Mouse (Mus musculus) limb, embryonic 12.5 days (tissue): ENCODE results near the gene Olfr1015. TPM values are rescaled to one million over a fixed set of nuclear protein-coding genes. Genes with fewer than 3 reads are reported as not detected.

Experiments used
- ATAC-seq: fragments of 200-750 bp; cut with Nextera tagmentation; 2 replicates; pipeline ENCODE4 v1.8.0; 2017; ENCODE audit warnings: low read depth, moderate TSS enrichment; ENCODE audit not compliant: insufficient number of reproducible peaks, insufficient read depth, low FRiP score, low TSS enrichment
- H3K27ac ChIP-seq: fragments of 300-500 bp; sonication (generic); 2 replicates; pipeline ENCODE4 v1.5.1; 2016; ENCODE audit warnings: mild to moderate bottlenecking, moderate library complexity
- H3K27me3 ChIP-seq: fragments of 300-500 bp; sonication (generic); 2 replicates; pipeline ENCODE4 v1.6.1; 2016; ENCODE audit warnings: mild to moderate bottlenecking, moderate library complexity
- H3K36me3 ChIP-seq: fragments of 300-500 bp; sonication (generic); 2 replicates; pipeline ENCODE4 v1.6.1; 2016; ENCODE audit warnings: mild to moderate bottlenecking, moderate library complexity
- H3K4me1 ChIP-seq: fragments of 300-500 bp; sonication (generic); replicated peaks from 2 replicates; pipeline ENCODE4 v1.6.1; 2016
- H3K4me2 ChIP-seq: fragments of 300-500 bp; sonication (generic); 2 replicates; pipeline ENCODE4 v1.6.1; 2016; ENCODE audit warnings: mild to moderate bottlenecking, moderate library complexity
- H3K4me3 ChIP-seq: fragments of 300-500 bp; sonication (generic); replicated peaks from 2 replicates; pipeline ENCODE4 v1.5.1; 2016; ENCODE audit warnings: mild to moderate bottlenecking
- H3K9ac ChIP-seq: fragments of 300-500 bp; sonication (generic); replicated peaks from 2 replicates; pipeline ENCODE4 v1.6.1; 2016; ENCODE audit warnings: mild to moderate bottlenecking, moderate library complexity
- H3K9me3 ChIP-seq: fragments of 300-500 bp; sonication (generic); 2 replicates; pipeline ENCODE4 v1.6.1; 2016; ENCODE audit warnings: mild to moderate bottlenecking, moderate library complexity
- WGBS: fragments of 180-500 bp; shearing (Covaris S2); methylation state at CpG from one replicate; pipeline ENCODE4 v1.1.7; 2016; 5-methylcytosine and 5-hydroxymethylcytosine counted together
- polyA plus RNA-seq: library from polyadenylated mRNA; unstranded; fragments of >200 nt; fragmentation: Nextera tagmentation; extraction: Ambion mirVana; gene quantifications from 2 replicates; pipeline ENCODE4 v1.2.1, GENCODE M21; 2016

Gene Olfr1015
- polyA plus RNA-seq: not detected in 2 replicates

- Histone ChIP-seq H3K4me3 (no peak within 1 kb of the TSS), H3K27me3 (no peaks in the 10 kb centered on the region), H3K4me1 (no peaks in the 10 kb centered on the region), H3K9me3 (no peaks in the 10 kb centered on the region), H3K27ac (no peak within 1 kb of the TSS), H3K4me2 (no peak within 1 kb of the TSS), H3K36me3 (no peaks in the 10 kb centered on the region), H3K9ac (no peak within 1 kb of the TSS)
- ATAC-seq: no peak
Measured at GRCm38 (mm10) chr2:85781717-85782116, at the start of gene Olfr1015. Olfr1015 (plus strand) TSS chr2:85782017.

GRCm38 (mm10) chr2:85753822-85754221 lies 28.0 kb upstream of the Olfr1015 start:
- WGBS: 84% methylated on average over 4 of the region's 4 CpGs
- ATAC-seq: no peak

GRCm38 (mm10) chr2:85762666-85763065 lies 19.2 kb upstream of the Olfr1015 start, which contains the start of gene Olfr1012:
Olfr1012 (minus strand) TSS chr2:85762766.
- H3K27me3 ChIP-seq: no peaks in the 10 kb centered on the region
- H3K27ac ChIP-seq: no peak within 1 kb of the TSS
- H3K4me1 ChIP-seq: no peaks in the 10 kb centered on the region
- 76% methylated on average over 1 of the region's 1 CpGs for WGBS
- no peak within 1 kb of the TSS for H3K4me2 ChIP-seq
- H3K9ac ChIP-seq: no peak within 1 kb of the TSS
- no peaks in the 10 kb centered on the region for H3K36me3 ChIP-seq
- H3K9me3 ChIP-seq: no peaks in the 10 kb centered on the region
- no peak within 1 kb of the TSS for H3K4me3 ChIP-seq
- no peak for ATAC-seq

More at GRCm38 (mm10) chr2:85753822-85754221, 28.0 kb upstream of the Olfr1015 start:
- Histone ChIP-seq H3K9ac (no peak overlapping the region), H3K27me3 (no peaks in the 10 kb centered on the region), H3K4me3 (no peak overlapping the region), H3K4me1 (no peaks in the 10 kb centered on the region), H3K27ac (no peak overlapping the region), H3K9me3 (no peaks in the 10 kb centered on the region), H3K4me2 (no peak overlapping the region), H3K36me3 (no peaks in the 10 kb centered on the region)

- no peaks in the 10 kb centered on the region for H3K9me3 ChIP-seq
- no peaks in the 10 kb centered on the region for H3K36me3 ChIP-seq
- H3K4me2 ChIP-seq: no peak within 1 kb of the TSS
- no peaks in the 10 kb centered on the region for H3K27me3 ChIP-seq
- no peaks in the 10 kb centered on the region for H3K4me1 ChIP-seq
- H3K27ac ChIP-seq: no peak within 1 kb of the TSS
- ATAC-seq: no peak
- H3K9ac ChIP-seq: no peak within 1 kb of the TSS
- no peak within 1 kb of the TSS for H3K4me3 ChIP-seq
Measured at GRCm38 (mm10) chr2:85766798-85767197, 15.0 kb upstream of the Olfr1015 start, which contains the start of gene Olfr1013. Olfr1013 (plus strand) TSS chr2:85767098.

- Histone ChIP-seq H3K4me2 (no peak within 1 kb of the TSS), H3K36me3 (no peaks in the 10 kb centered on the region), H3K4me3 (no peak within 1 kb of the TSS), H3K9ac (no peak within 1 kb of the TSS), H3K27ac (no peak within 1 kb of the TSS), H3K27me3 (no peaks in the 10 kb centered on the region), H3K9me3 (no peaks in the 10 kb centered on the region), H3K4me1 (no peaks in the 10 kb centered on the region)
- ATAC-seq: no peak
Measured at GRCm38 (mm10) chr2:85772413-85772812, 9.4 kb upstream of the Olfr1015 start, which contains the start of gene Olfr1014. Olfr1014 (plus strand) TSS chr2:85772713.

GRCm38 (mm10) chr2:85792331-85792730 lies 10.5 kb downstream of the Olfr1015 start:
- H3K27me3 ChIP-seq: no peaks in the 10 kb centered on the region
- no peaks in the 10 kb centered on the region for H3K36me3 ChIP-seq
- H3K27ac ChIP-seq: no peak overlapping the region
- WGBS: 69% methylated on average over 2 of the region's 2 CpGs
- no peaks in the 10 kb centered on the region for H3K9me3 ChIP-seq
- H3K4me1 ChIP-seq: no peaks in the 10 kb centered on the region
- H3K9ac ChIP-seq: no peak overlapping the region
- H3K4me2 ChIP-seq: no peak overlapping the region
- no peak overlapping the region for H3K4me3 ChIP-seq
- no peak for ATAC-seq

- Histone ChIP-seq H3K9ac (no peak within 1 kb of the TSS), H3K4me3 (no peak within 1 kb of the TSS), H3K9me3 (no peaks in the 10 kb centered on the region), H3K4me1 (no peaks in the 10 kb centered on the region), H3K36me3 (no peaks in the 10 kb centered on the region), H3K27ac (no peak within 1 kb of the TSS), H3K4me2 (no peak within 1 kb of the TSS), H3K27me3 (no peaks in the 10 kb centered on the region)
- 90% methylated on average over 2 of the region's 2 CpGs for WGBS
- ATAC-seq: no peak
Measured at GRCm38 (mm10) chr2:85802444-85802843, 20.6 kb downstream of the Olfr1015 start, which contains the start of gene Olfr1016. Olfr1016 (minus strand) TSS chr2:85802544.

GRCm38 (mm10) chr2:85804501-85804900 lies 22.7 kb downstream of the Olfr1015 start:
- H3K4me3 ChIP-seq: no peak overlapping the region

GRCm38 (mm10) chr2:85818179-85818578 lies 36.4 kb downstream of the Olfr1015 start, which contains the start of gene Olfr1018:
Olfr1018 (plus strand) TSS chr2:85818479.
- no peak for ATAC-seq
- no peaks in the 10 kb centered on the region for H3K36me3 ChIP-seq
- H3K27ac ChIP-seq: no peak within 1 kb of the TSS
- H3K9ac ChIP-seq: no peak within 1 kb of the TSS
- no peaks in the 10 kb centered on the region for H3K4me1 ChIP-seq
- H3K27me3 ChIP-seq: no peaks in the 10 kb centered on the region
- H3K4me3 ChIP-seq: no peak within 1 kb of the TSS
- no peaks in the 10 kb centered on the region for H3K9me3 ChIP-seq
- H3K4me2 ChIP-seq: no peak within 1 kb of the TSS

More at GRCm38 (mm10) chr2:85804501-85804900, 22.7 kb downstream of the Olfr1015 start:
- Histone ChIP-seq H3K9me3 (no peaks in the 10 kb centered on the region), H3K4me1 (no peaks in the 10 kb centered on the region), H3K4me2 (no peak overlapping the region), H3K27ac (no peak overlapping the region), H3K36me3 (no peaks in the 10 kb centered on the region), H3K9ac (no peak overlapping the region), H3K27me3 (no peaks in the 10 kb centered on the region)
- ATAC-seq: no peak
- 58% methylated on average over 4 of the region's 4 CpGs for WGBS

Other genes with a start within 250 kb of the Olfr1015 start
- not detected in 2 replicates for gene Olfr996, start 202.8 kb upstream of the Olfr1015 start, polyA plus RNA-seq
- gene Olfr998, start 193.1 kb upstream of the Olfr1015 start, polyA plus RNA-seq: not detected in 2 replicates
- gene Olfr1000, start 170.1 kb upstream of the Olfr1015 start, polyA plus RNA-seq: not detected in 2 replicates
- not detected in 2 replicates for gene Olfr1002, start 131.3 kb upstream of the Olfr1015 start, polyA plus RNA-seq
- not detected in 2 replicates for gene Olfr154, start 117.6 kb upstream of the Olfr1015 start, polyA plus RNA-seq
- not detected in 2 replicates for gene Olfr1006, start 103.2 kb upstream of the Olfr1015 start, polyA plus RNA-seq
- not detected in 2 replicates for gene Olfr1008, start 92.6 kb upstream of the Olfr1015 start, polyA plus RNA-seq
- not detected in 2 replicates for gene Olfr1009, start 66.6 kb upstream of the Olfr1015 start, polyA plus RNA-seq
- not detected in 2 replicates for gene Olfr1012, start 19.3 kb upstream of the Olfr1015 start, polyA plus RNA-seq
- gene Olfr1013, start 14.9 kb upstream of the Olfr1015 start, polyA plus RNA-seq: not detected in 2 replicates
- gene Olfr1014, start 9.3 kb upstream of the Olfr1015 start, polyA plus RNA-seq: not detected in 2 replicates
- gene Olfr1016, start 20.5 kb downstream of the Olfr1015 start, polyA plus RNA-seq: not detected in 2 replicates
- not detected in 2 replicates for gene Olfr1018, start 36.5 kb downstream of the Olfr1015 start, polyA plus RNA-seq
- not detected in 2 replicates for gene Olfr1019, start 63.5 kb downstream of the Olfr1015 start, polyA plus RNA-seq
- gene Olfr1020, start 65.0 kb downstream of the Olfr1015 start, polyA plus RNA-seq: not detected in 2 replicates
- not detected in 2 replicates for gene Olfr1022, start 86.6 kb downstream of the Olfr1015 start, polyA plus RNA-seq
- not detected in 2 replicates for gene Olfr1023, start 103.6 kb downstream of the Olfr1015 start, polyA plus RNA-seq
- gene Olfr1024, start 123.0 kb downstream of the Olfr1015 start, polyA plus RNA-seq: not detected in 2 replicates
- not detected in 2 replicates for gene Olfr1025-ps1, start 133.2 kb downstream of the Olfr1015 start, polyA plus RNA-seq
- not detected in 2 replicates for gene Olfr1026, start 139.5 kb downstream of the Olfr1015 start, polyA plus RNA-seq
- gene Olfr1028, start 168.4 kb downstream of the Olfr1015 start, polyA plus RNA-seq: not detected in 2 replicates
- gene Olfr1029, start 191.9 kb downstream of the Olfr1015 start, polyA plus RNA-seq: not detected in 2 replicates
- gene Olfr1030, start 197.3 kb downstream of the Olfr1015 start, polyA plus RNA-seq: not detected in 2 replicates
- not detected in 2 replicates for gene Olfr1031, start 208.3 kb downstream of the Olfr1015 start, polyA plus RNA-seq
- gene Olfr1032, start 223.5 kb downstream of the Olfr1015 start, polyA plus RNA-seq: not detected in 2 replicates
- gene Olfr1033, start 238.6 kb downstream of the Olfr1015 start, polyA plus RNA-seq: not detected in 2 replicates